Mouse (Mus musculus) embryonic stem cell, embryonic (primary cell): ENCODE results near the gene Kirrel3.

Source experiments
- CTCF ChIA-PET, 4 experiments: fragments of 300-600 bp in 2 of 4; fragments of 350-600 bp in 2 of 4; sonication (Branson Sonifier 250); formaldehyde crosslinking; loops; one replicate each; lab custom pipeline; 2022; ENCODE audit warnings: inconsistent platforms in 2 of 4; lab: Charles Lee
- POLR2A ChIA-PET, 4 experiments: fragments of 300-600 bp in 2 of 4; fragments of 350-600 bp in 2 of 4; sonication (Branson Sonifier 250); formaldehyde crosslinking; loops; one replicate each; lab custom pipeline; 2022; ENCODE audit warnings: antibody characterized with exemption in 4 of 4, inconsistent platforms in 1 of 4; lab: Charles Lee

Gene Kirrel3

GRCm38 (mm10) chr9:34711996-34712395, 226.3 kb downstream of the Kirrel3 start:
- POLR2A ChIA-PET, result no interaction called here
- CTCF ChIA-PET, result interaction anchor here in 1 of 4 experiments (0.6 kb wide), 1 partner anchor 39 kb away, joined by 3 read pairs; no protein-coding TSS in a partner anchor

- POLR2A ChIA-PET, result no interaction called here
- CTCF ChIA-PET, result no interaction called here
Observed at GRCm38 (mm10) chr9:34712996-34713395, 227.3 kb downstream of the Kirrel3 start.

GRCm38 (mm10) chr9:34713462-34713926, 227.8 kb downstream of the Kirrel3 start:
- ChIA-PET POLR2A (no interaction called here), CTCF (no interaction called here)

GRCm38 (mm10) chr9:34714996-34715619, 229.4 kb downstream of the Kirrel3 start:
- POLR2A ChIA-PET, result interaction anchor here in 1 of 4 experiments (0.6 kb wide), 1 partner anchor 32 kb away, joined by 3 read pairs; no protein-coding TSS in a partner anchor
- CTCF ChIA-PET, result no interaction called here

GRCm38 (mm10) chr9:34716476-34716875, 230.8 kb downstream of the Kirrel3 start:
- CTCF ChIA-PET, result no interaction called here
- POLR2A ChIA-PET, result no interaction called here

- CTCF ChIA-PET, result interaction anchor here in 1 of 4 experiments (0.6 kb wide), 1 partner anchor 262 kb away, joined by 4 read pairs; no protein-coding TSS in a partner anchor
- POLR2A ChIA-PET, result interaction anchor here in 2 of 4 experiments (0.5 to 1.2 kb wide), 2 partner anchors 16 to 201 kb away, joined by 3 read pairs; no protein-coding TSS in a partner anchor
Observed at GRCm38 (mm10) chr9:34721478-34722197, 235.9 kb downstream of the Kirrel3 start.

GRCm38 (mm10) chr9:34722198-34722550, 236.5 kb downstream of the Kirrel3 start:
- POLR2A ChIA-PET, result interaction anchor here in 2 of 4 experiments (0.5 to 1.2 kb wide), 3 partner anchors 17 to 200 kb away, joined by 3 read pairs; no protein-coding TSS in a partner anchor
- CTCF ChIA-PET, result interaction anchor here in 1 of 4 experiments (0.6 kb wide), 1 partner anchor 261 kb away, joined by 4 read pairs; no protein-coding TSS in a partner anchor

GRCm38 (mm10) chr9:34732507-34732906, 246.8 kb downstream of the Kirrel3 start:
- ChIA-PET CTCF (no interaction called here), POLR2A (no interaction called here)

GRCm38 (mm10) chr9:34733579-34733978, 247.9 kb downstream of the Kirrel3 start:
- POLR2A ChIA-PET, result no interaction called here
- CTCF ChIA-PET, result no interaction called here

GRCm38 (mm10) chr9:34734991-34735390, 249.3 kb downstream of the Kirrel3 start:
- ChIA-PET CTCF (no interaction called here), POLR2A (no interaction called here)

- POLR2A ChIA-PET, result interaction anchor here in 1 of 4 experiments (1.4 kb wide), 1 partner anchor 13 kb away, joined by 3 read pairs; no protein-coding TSS in a partner anchor
Observed at GRCm38 (mm10) chr9:34739431-34739830, 253.7 kb downstream of the Kirrel3 start.

GRCm38 (mm10) chr9:34740814-34741213, 255.1 kb downstream of the Kirrel3 start:
- ChIA-PET POLR2A (no interaction called here), CTCF (no interaction called here)

More at GRCm38 (mm10) chr9:34739431-34739830, 253.7 kb downstream of the Kirrel3 start:
- CTCF ChIA-PET, result no interaction called here

GRCm38 (mm10) chr9:34748003-34748402, 262.3 kb downstream of the Kirrel3 start:
- ChIA-PET POLR2A (no interaction called here), CTCF (interaction anchor here in 2 of 4 experiments (0.7 to 1.8 kb wide), 2 partner anchors 87 to 249 kb away, joined by 3 to 6 read pairs; no protein-coding TSS in a partner anchor)

GRCm38 (mm10) chr9:34749161-34749560, 263.5 kb downstream of the Kirrel3 start:
- POLR2A ChIA-PET, result interaction anchor here in 1 of 4 experiments (0.6 kb wide), 1 partner anchor 113 kb away, joined by 5 read pairs; no protein-coding TSS in a partner anchor
- CTCF ChIA-PET, result no interaction called here

- ChIA-PET POLR2A (interaction anchor here in 1 of 4 experiments (0.6 kb wide), 1 partner anchor 114 kb away, joined by 5 read pairs; no protein-coding TSS in a partner anchor), CTCF (interaction anchor here in 1 of 4 experiments (0.6 kb wide), 1 partner anchor 561 kb away, joined by 3 read pairs; no protein-coding TSS in a partner anchor)
Observed at GRCm38 (mm10) chr9:34749877-34750276, 264.2 kb downstream of the Kirrel3 start.

- POLR2A ChIA-PET, result interaction anchor here in 2 of 4 experiments (0.5 to 1.4 kb wide), 2 partner anchors 63 to 129 kb away, joined by 3 to 4 read pairs; no protein-coding TSS in a partner anchor
- CTCF ChIA-PET, result interaction anchor here in 3 of 4 experiments (0.6 to 0.9 kb wide), 5 partner anchors 39 to 549 kb away, joined by 3 to 5 read pairs (median 3); no protein-coding TSS in a partner anchor
Observed at GRCm38 (mm10) chr9:34750887-34751286, 265.2 kb downstream of the Kirrel3 start.

- ChIA-PET CTCF (interaction anchor here (0.6 to 1.7 kb wide), 19 partner anchors 11 to 447 kb away, joined by 3 to 10 read pairs (median 3); partner anchors contain the start of gene Kirrel3 (in 1 of the 4)), POLR2A (interaction anchor here in 2 of 4 experiments (0.6 to 0.8 kb wide), 2 partner anchors 13 to 168 kb away, joined by 3 read pairs; no protein-coding TSS in a partner anchor)
Observed at GRCm38 (mm10) chr9:34752076-34752800, 266.5 kb downstream of the Kirrel3 start.

- POLR2A ChIA-PET, result interaction anchor here in 2 of 4 experiments (0.6 to 0.8 kb wide), 3 partner anchors 14 to 168 kb away, joined by 3 read pairs; no protein-coding TSS in a partner anchor
- CTCF ChIA-PET, result interaction anchor here (0.5 to 1.7 kb wide), 21 partner anchors 10 to 446 kb away, joined by 3 to 10 read pairs (median 3); partner anchors contain the start of gene Kirrel3 (in 1 of the 4)
Observed at GRCm38 (mm10) chr9:34752801-34753170, 267.1 kb downstream of the Kirrel3 start.
